Mouse (Mus musculus) hindlimb bud, embryonic 11.5 days (tissue): Measurements from ENCODE around the gene Wnk1.

Experiments
- DNase-seq: peaks from one replicate; pipeline ENCODE4 v3.0.0-alpha.2; 2012; ENCODE audit warnings: low read depth, low spot score; ENCODE audit errors: extremely low spot score

Gene Wnk1

DNA sequence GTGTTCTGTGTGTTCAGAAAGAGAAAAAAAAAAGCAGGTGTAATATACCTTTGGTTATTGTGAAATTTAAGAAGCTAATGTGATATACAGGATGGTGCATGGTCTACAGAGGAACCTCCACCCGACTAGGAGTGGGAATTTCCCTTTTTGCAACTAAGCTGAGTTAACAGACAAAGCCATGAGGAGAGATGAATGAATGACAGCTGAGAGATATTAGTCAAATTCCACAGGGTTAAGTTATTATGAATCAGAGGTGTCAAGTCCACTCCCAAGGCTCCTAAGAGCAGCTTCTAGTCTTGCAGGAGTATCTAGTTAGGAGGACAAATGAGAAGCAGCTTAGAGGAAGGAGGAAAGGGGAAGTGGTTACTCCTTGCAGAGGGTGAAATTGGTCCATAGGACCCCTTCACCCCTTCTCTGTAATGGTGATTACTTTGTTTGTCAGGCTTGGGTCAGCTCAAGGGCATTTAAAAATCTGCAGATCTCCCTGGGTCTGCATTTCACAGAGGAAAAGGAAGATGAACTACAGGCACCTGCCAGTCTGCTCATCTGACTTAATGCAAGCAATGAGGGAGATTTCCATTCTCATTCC is 4.3 kb upstream of the Wnk1 start:
- DNase-seq, result no peak

DNA sequence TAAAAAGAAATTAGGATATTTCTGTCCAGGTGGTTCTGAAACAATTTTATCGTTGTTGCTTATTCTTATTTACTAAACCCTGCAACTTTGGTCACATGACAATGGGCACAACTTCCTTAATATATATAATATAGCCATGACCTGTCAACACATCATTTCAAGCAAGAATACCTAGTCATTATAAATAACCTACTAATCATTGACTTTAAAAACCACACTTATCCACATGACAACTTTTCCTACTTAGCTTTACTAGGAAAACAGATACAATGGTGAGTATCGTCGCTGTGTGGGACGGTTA is 2.0 kb upstream of the Wnk1 start:
- DNase-seq, result no peak

- DNase-seq, result peak; percentile 73
Observed at GRCm38 (mm10) chr6:120039668-120040556, 1.4 kb upstream of the Wnk1 start.

- no peak for DNase-seq
Observed at GRCm38 (mm10) chr6:120039256-120039563, 738 bp upstream of the Wnk1 start.

GRCm38 (mm10) chr6:120037636-120038365 is 671 bp downstream of the Wnk1 start:
- DNase-seq, result no peak

DNA sequence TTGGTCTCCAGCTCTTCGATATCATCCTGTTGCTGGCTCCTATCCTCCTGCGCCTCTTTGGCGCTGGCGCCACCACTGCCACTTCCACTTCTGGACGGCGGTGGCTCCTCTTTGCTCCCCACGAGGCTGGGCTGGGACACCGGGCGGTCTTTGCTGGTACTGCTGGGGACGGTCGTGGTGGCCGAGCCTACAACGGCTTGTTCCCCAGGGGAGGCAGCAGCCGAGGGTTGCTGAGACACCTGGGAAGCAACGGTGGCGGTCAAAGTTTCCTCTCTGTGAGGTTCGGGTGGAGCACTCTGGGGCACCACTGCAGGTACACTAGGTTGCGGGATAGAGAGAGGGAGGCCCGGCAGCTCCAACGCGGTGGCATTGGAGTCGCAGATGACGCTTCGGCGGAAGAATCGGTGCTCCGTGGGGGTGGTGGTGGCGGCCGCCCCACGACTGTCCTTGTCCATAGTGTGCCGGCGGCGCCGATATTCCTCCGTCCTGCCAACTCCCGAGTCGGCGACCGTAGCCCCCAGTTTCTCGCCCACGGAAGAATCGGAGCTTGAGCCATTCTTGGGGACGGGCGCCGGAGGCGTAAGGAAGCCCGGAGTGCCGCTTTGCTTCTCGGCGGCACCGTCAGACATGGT is 1.4 kb downstream of the Wnk1 start:
- DNase-seq, result no peak

- no peak for DNase-seq
Observed at GRCm38 (mm10) chr6:120024577-120024976, 13.9 kb downstream of the Wnk1 start.

DNA sequence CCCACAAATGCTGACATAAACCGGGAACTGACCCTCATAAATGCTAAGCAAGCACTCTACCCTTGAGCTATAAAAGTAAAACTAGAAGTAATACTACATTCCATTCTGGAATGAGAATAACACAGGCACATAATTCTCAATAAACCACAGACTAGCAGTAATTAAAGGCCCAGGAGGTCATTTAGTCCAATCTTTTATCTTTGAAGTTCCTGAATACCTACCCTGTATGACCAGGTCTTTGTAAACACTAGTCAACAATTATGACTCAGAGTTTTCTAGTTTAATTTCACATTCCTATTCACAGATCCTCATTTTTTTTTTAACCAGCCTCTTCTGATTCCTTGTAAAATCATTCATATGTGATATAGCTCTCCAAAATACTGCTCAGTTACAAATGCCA is 14.7 kb downstream of the Wnk1 start:
- DNase-seq, result no peak

DNA sequence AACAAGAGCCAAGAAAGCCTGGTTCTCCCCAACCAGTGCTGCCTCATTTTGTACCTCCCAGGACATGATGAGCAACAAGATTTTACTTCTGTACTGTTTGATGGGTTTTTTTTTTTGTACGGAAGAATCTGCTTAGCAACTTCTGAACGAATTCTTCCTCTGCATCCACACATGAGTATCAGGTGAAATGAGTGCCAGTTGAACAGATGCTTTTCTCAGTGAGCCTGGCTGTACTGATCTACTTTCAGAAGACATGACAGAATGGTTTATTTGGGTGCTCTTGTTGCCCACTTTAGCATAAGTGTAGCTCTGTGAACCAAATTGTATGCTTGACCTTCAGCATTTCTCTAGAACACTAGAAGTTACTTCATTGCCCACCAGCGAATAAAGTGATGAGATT is 16.4 kb downstream of the Wnk1 start:
- no peak for DNase-seq

- DNase-seq, result no peak
Observed at GRCm38 (mm10) chr6:120019697-120020096, 18.8 kb downstream of the Wnk1 start.

DNA sequence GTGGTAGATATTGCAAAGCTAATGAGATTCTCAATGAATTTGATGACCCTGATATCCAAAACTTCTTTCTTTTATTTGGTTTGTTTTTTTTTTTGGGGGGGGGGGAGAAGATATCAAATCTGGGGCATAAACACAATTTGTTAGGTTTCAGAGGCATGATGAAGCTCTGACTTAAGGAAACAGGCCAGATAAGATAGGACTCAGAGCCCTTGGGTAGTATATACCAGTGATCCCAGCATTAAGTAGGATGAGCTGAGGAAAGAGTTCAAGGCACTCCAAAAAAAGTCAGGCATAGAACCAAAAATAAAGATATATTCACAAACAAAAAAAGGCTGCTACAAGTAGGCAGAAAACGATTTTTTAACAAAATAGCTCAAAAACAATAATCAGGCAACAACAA is 25.3 kb downstream of the Wnk1 start:
- DNase-seq, result no peak

DNA sequence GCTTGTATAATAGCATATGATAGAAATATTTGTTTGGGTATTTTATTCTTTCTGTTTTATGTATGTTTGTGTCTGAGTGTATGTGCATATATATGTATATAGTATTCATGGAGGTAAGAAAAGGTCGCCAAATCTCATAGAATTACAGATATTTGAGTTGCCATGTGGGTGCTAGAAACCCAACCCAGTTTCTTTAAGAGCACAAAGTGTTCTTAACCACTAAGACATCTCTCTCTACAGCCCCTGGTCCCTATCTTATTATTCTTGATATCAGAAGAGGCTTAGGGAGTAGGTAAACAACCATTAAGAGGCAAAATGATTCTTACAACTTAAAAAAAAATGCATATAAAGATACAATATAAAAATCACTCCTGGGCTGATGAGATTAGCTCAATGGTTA is 27.0 kb downstream of the Wnk1 start:
- no peak for DNase-seq

DNA sequence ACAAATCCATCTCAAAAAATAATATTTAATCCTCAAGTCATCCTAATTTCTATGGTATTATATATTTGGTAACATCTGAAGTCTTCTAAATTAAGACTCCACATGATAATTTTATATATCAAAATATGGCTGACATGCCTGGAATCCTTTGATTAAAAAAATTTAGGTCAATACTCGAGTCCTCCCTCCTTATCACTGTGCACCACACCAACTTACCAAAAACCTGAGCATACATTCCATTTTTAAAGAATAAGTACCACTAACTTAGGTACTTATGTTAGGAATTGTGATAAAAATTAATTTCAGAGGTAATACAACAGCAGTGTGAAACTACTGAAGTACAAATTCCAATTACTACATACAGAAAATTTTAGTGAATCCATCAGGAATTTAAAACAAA is 27.5 kb downstream of the Wnk1 start:
- no peak for DNase-seq

DNA sequence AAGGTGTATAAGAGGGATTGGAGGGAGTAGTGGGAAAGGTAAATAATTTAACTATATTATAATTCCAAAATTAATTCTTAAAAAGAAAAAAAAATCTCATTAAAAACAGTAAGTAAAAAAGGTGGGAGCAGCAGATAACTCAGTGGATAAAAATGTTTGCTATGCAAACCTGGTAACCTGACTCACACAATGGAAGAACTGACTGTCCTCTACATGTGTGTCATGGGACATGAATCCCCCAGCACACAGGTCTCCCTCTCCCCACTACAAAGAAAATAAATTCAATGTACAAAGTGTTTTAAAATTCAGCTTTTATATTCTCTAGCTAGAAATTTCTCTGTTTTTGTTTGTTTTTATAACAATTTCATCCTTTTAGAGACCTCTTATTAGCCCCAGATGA is 27.9 kb downstream of the Wnk1 start:
- no peak for DNase-seq

DNA sequence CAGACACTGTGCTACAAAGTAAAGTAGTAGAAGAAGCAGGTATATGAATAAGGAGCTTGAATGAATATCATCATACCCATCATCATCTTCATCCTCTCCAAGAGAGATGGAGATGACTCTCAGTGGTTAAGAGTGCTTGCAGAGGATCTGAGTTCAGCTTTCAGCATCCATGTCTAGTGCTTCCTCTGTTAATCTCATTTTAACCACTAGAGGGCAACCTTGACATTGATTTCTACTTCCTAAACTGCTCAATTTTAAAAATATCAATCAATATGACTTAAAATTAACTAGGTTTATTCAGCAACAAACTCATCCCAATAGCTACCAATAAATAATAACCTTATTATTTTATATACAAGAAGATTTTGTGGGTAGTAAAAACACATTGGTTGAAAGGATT is 36.8 kb downstream of the Wnk1 start:
- DNase-seq, result peak; percentile 44

- no peak for DNase-seq
Observed at GRCm38 (mm10) chr6:119996480-119996879, 42.0 kb downstream of the Wnk1 start.

GRCm38 (mm10) chr6:119924235-119925005 is 114.1 kb downstream of the Wnk1 start:
- no peak for DNase-seq

DNA sequence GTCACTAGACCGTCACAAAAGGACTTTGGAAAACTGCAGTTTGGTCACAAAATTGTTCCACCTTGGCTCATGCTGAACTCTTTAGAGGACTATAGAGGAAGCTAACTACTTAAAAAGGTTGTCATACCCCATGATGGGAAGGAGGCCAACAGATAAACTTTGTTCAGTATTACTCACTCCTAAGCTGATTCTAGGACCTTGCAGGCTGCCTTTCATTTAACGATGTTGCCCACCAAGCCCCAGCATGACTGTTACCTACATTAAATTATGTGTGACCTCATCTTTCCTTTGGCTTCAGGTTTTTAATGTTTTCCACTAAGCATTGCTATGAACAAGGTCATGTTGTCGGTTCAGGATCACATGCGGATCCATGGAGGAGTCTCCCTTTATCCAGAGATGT is 115.9 kb downstream of the Wnk1 start:
- no peak for DNase-seq

- no peak for DNase-seq
Observed at GRCm38 (mm10) chr6:119922136-119922535, 116.3 kb downstream of the Wnk1 start.

- no peak for DNase-seq
Observed at GRCm38 (mm10) chr6:119918561-119919181, 119.8 kb downstream of the Wnk1 start.

DNA sequence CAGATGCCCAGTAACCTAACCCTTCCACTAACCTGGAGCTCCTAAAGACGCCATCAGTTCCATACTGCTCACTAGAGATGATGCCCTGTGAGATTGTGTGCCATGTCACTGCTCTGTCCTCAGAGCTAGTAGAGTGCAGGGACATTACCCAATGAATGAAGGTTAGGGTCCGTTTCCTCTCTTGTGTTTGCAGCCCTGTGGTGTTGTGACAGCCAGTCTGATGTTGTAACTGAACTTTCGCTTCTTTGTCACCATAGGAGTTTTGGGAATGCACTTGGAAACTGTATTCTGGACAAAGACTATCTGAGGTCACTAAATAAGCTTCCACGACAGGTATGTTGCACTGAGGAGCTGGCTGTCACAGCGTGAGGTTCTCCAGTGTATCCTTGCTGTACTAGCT is 122.8 kb downstream of the Wnk1 start:
- DNase-seq, result no peak
